Comparison of ENCODE assay signal across 7 mouse cellular contexts in the genomic region with DNA sequence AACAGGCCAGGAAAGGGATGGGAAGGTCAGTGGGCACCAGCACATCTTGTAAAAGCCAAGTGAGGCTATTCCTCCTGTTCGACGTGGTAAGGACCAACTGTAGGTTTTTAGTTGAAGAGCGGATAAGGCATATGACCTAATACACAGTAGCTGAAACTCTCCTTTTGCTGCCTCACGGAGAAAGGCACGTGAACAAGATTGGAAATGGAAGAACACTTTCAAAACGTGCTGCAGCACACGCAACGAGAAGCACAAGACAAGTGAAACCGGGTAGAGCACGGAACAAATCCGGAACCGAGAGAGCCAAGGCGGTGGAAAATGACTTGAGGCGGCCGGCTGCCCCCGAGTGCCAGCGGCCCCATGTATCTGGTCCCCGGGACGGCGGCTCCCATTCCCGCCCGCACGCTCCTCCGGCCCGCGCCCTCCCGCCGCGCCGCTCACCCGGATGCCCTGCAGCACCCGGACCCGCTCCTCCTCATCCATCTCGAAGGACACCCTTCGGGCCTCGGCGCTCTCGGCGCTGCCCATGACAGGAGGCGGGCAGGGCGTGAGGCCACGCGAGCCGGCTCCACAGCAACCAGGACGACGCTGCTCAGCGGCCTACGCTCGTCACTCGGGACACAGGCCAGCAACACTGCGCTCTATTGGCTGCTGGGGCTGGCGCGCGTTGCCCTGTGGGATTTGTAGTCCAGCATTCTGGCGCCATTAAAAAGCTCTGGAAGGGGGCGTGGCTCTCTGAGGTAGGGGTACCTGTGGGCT. TPM values are rescaled to one million over a fixed set of nuclear protein-coding genes. Genes with fewer than 3 reads are reported as not detected.
DNase-seq lines count a peak whose midpoint lies in the region; ATAC-seq lines count a peak whose summit lies in the region.

Gene Chchd6, minus strand, starts transcription at position 635 of the 759 bp plus-strand sequence.

- H3K27ac ChIP-seq in intestine, embryonic 16.5 days (ENCODE audit: low read length), result no peak within 1 kb of the TSS
- H3K27ac ChIP-seq in midbrain, embryonic 11.5 days (ENCODE audit: low read depth, low read length), result no peak within 1 kb of the TSS

- ATAC-seq in intestine, embryonic 16.5 days, result peak; percentile 100
- ATAC-seq in midbrain, embryonic 11.5 days (ENCODE audit: low FRiP score), result peak; percentile 100

- no peaks in the 10 kb centered on the region for H3K9me3 ChIP-seq in intestine, embryonic 16.5 days (ENCODE audit: control insufficient read depth, low read length)
- H3K9me3 ChIP-seq in midbrain, embryonic 11.5 days (ENCODE audit: control insufficient read depth, low read length), result no peaks in the 10 kb centered on the region; the same call in 1 of the 2 replicates

- intact Hi-C loops in gastrocnemius, postnatal 36 days (cut with DNase I), result no loop called here
- intact Hi-C loops in left cerebral cortex, postnatal 36 days (cut with DNase I), result no loop called here

- H3K4me1 ChIP-seq in intestine, embryonic 16.5 days (ENCODE audit: control insufficient read depth, insufficient read depth, low read length), result no peaks in the 10 kb centered on the region
- H3K4me1 ChIP-seq in midbrain, embryonic 11.5 days (ENCODE audit: control insufficient read depth, insufficient read depth, low read length), result peaks cover 5% of the 10 kb centered on the region

- no peaks in the 10 kb centered on the region for H3K36me3 ChIP-seq in intestine, embryonic 16.5 days (ENCODE audit: control insufficient read depth, insufficient read depth, low read length)
- no peaks in the 10 kb centered on the region for H3K36me3 ChIP-seq in midbrain, embryonic 11.5 days (ENCODE audit: control insufficient read depth, insufficient read depth, low read length)

- DNase-seq in adrenal gland, adult 18-20 months (ENCODE audit: low spot score in 2 of 2), result peak; percentile 92 to 93
- DNase-seq in embryo, embryonic 11 days, result peak; percentile 95
- peak; percentile 92 for DNase-seq in gastrocnemius, postnatal 36 days
- peak; percentile 96 for DNase-seq in left cerebral cortex, postnatal 36 days (ENCODE audit: low spot score in 2 of 2)
- peak; percentile 100 for DNase-seq in midbrain, embryonic 11.5 days (ENCODE audit: low spot score, missing footprints)
- DNase-seq in skeletal muscle tissue, adult 2 months (ENCODE audit: low read depth, low spot score), result peak; percentile 81

- peak within 1 kb of the TSS; percentile 81 for H3K4me2 ChIP-seq in intestine, embryonic 16.5 days (ENCODE audit: low read depth, low read length)
- H3K4me2 ChIP-seq in midbrain, embryonic 11.5 days, result peak within 1 kb of the TSS; percentile 80

- WGBS in intestine, embryonic 16.5 days, result under 1% methylated on average over 56 of the region's 56 CpGs
- WGBS in midbrain, embryonic 11.5 days, result under 1% methylated on average over 56 of the region's 56 CpGs

- H3K27me3 ChIP-seq in intestine, embryonic 16.5 days (replicated peaks; ENCODE audit: control insufficient read depth, insufficient read depth, low read length), result no peaks in the 10 kb centered on the region
- H3K27me3 ChIP-seq in midbrain, embryonic 11.5 days (ENCODE audit: control insufficient read depth, insufficient read depth, low read length), result no peaks in the 10 kb centered on the region

- H3K4me3 ChIP-seq in intestine, embryonic 16.5 days (ENCODE audit: low read length), result peak within 1 kb of the TSS; percentile 74
- H3K4me3 ChIP-seq in midbrain, embryonic 11.5 days (ENCODE audit: low read depth, low read length), result peak within 1 kb of the TSS; percentile 71

- H3K9ac ChIP-seq in intestine, embryonic 16.5 days (ENCODE audit: low read depth, low read length), result peak within 1 kb of the TSS; percentile 74
- H3K9ac ChIP-seq in midbrain, embryonic 11.5 days (ENCODE audit: low read length), result peak within 1 kb of the TSS; percentile 76

RNA-seq across cellular contexts. Expression of gene Chchd6, which starts in this region (rescaled TPM):
- 10 to 100 TPM; 30.3 to 51.6 TPM for total RNA-seq in adrenal gland, adult 18-20 months (2021)
- total RNA-seq in gastrocnemius, postnatal 36 days (2021), result 1 to 10 TPM; 2.3 to 2.6 TPM
- polyA plus RNA-seq in intestine, embryonic 16.5 days (2015; fragmentation: Nextera tagmentation; extraction: Ambion mirVana), result 36.8 and 41.3 TPM in 2 replicates
- total RNA-seq in left cerebral cortex, postnatal 36 days (2021), result 10 to 100 TPM; 74.4 to 91.7 TPM
- polyA plus RNA-seq in midbrain, embryonic 11.5 days (2014; fragmentation: Nextera tagmentation; extraction: Ambion mirVana), result 97.4 and 103 TPM in 2 replicates

Comparison
In these comparisons a context has a peak if more than half of its experiments do, and no peak if none do; other contexts are left out.
1. RNA of gene Chchd6 (total RNA-seq): 74.4 to 91.7 TPM in left cerebral cortex, postnatal 36 days and 30.3 to 51.6 TPM in adrenal gland, adult 18-20 months; 2.3 to 2.6 TPM in gastrocnemius, postnatal 36 days; every median in the first group is over 4 times any median in the second.
2. Peak in every context shown above with its lines, with median percentiles within 50 percentile points of each other: DNase-seq.